9 mouse cellular contexts compared by ENCODE assay signal in genomic region chr10:70156431-70157165, GRCm38 (mm10). TPM values are rescaled to one million over a fixed set of nuclear protein-coding genes. Genes with fewer than 3 reads are reported as not detected.
DNase-seq lines count a peak whose midpoint lies in the region; TF ChIP-seq lines count a peak whose summit lies in the region.
"Had no signal": no experiment of that assay in that cellular context is flagged by ENCODE, and none has a peak within 500 bp of the region (broad histone marks: within the 10 kb centered on the region; RNA-seq: fewer than 3 reads in every experiment).

No protein-coding gene starts in this region.

- peaks cover 34% of the 10 kb centered on the region for H3K36me3 ChIP-seq in ES-E14 (ENCODE audit: control insufficient read depth, insufficient read depth, low read length, poor library complexity, severe bottlenecking)

- no peak overlapping the region for H3K4me3 ChIP-seq in ES-E14 (ENCODE audit: insufficient read depth in 1 of 2, low read depth in 1 of 2, low read length in 2 of 2, poor library complexity in 1 of 2, severe bottlenecking in 1 of 2)
- no peak overlapping the region for H3K4me3 ChIP-seq in cortical plate, adult 2 months (ENCODE audit: insufficient read depth, low read length)
- H3K4me3 ChIP-seq: lung, embryonic 15.5 days had no signal

- in situ Hi-C loops in ES-E14 (cut with MboI; ENCODE audit: low sequenced_read_pairs in 2 of 2, unreplicated experiment in 2 of 2): no loop called here

- TF ChIP-seq POLR2A in cortical plate, adult 2 months (IDR thresholded peaks at IDR 0.05; ENCODE audit: extremely low read depth, insufficient read depth, low read length): no peak

- peak; percentile 53 for DNase-seq in heart, postnatal 4 days
- DNase-seq in heart, adult 11 months: no peak
- peak; percentile 79 for DNase-seq in ES-E14 (ENCODE audit: low read depth, low spot score)
- DNase-seq in lung, postnatal 10 days: peak; percentile 25
- peak; percentile 72 to 76 for DNase-seq in thymus, postnatal 36 days
- no peak for DNase-seq in left cerebral cortex, postnatal 14 days (ENCODE audit: low spot score in 2 of 2)
- no peak for DNase-seq in urinary bladder, adult 18-20 months (ENCODE audit: low spot score in 2 of 2)

- TF ChIP-seq CTCF in cortical plate, adult 2 months (IDR thresholded peaks at IDR 0.05; ENCODE audit: extremely low read depth, insufficient read depth, low read length): peak; percentile 33

- intact Hi-C loops in left cerebral cortex, postnatal 14 days (cut with DNase I): no loop called here

- no peak overlapping the region for H3K9ac ChIP-seq in ES-E14 (ENCODE audit: insufficient read depth, low read depth, low read length, poor library complexity, severe bottlenecking)
- H3K9ac ChIP-seq: lung, embryonic 15.5 days had no signal

- peaks cover 0 to 2% of the 10 kb centered on the region in 2 experiments; a peak in 2 of 4 replicates for H3K4me1 ChIP-seq in ES-E14 (ENCODE audit: control insufficient read depth in 2 of 2, insufficient read depth in 2 of 2, low read length in 2 of 2, poor library complexity in 1 of 2)
- H3K4me1 ChIP-seq in cortical plate, adult 2 months (ENCODE audit: control insufficient read depth, insufficient read depth, low read length): no peaks in the 10 kb centered on the region

- no peaks in the 10 kb centered on the region for H3K9me3 ChIP-seq in ES-E14 (ENCODE audit: control insufficient read depth, insufficient read depth, low read depth, low read length)
- H3K9me3 ChIP-seq: lung, embryonic 15.5 days had no signal

- H3K27ac ChIP-seq in ES-E14 (ENCODE audit: insufficient read depth, low read depth, low read length, poor library complexity, severe bottlenecking): no peak overlapping the region
- no peak overlapping the region for H3K27ac ChIP-seq in cortical plate, adult 2 months (ENCODE audit: insufficient read depth, low read length)
- H3K27ac ChIP-seq: lung, embryonic 15.5 days had no signal

TF ChIP-seq in ES-E14, 5 proteins besides CTCF, POLR2A, EP300 and RAD21:
- TF ChIP-seq MAFK (IDR thresholded peaks at IDR 0.05; ENCODE audit: insufficient read depth, low read depth, low read length) (no peak), CHD2 (IDR thresholded peaks at IDR 0.05; ENCODE audit: low read depth, low read length) (no peak), ZNF384 (IDR thresholded peaks at IDR 0.05; ENCODE audit: low read depth, low read length) (no peak), HCFC1 (IDR thresholded peaks at IDR 0.05; ENCODE audit: borderline replicate concordance, insufficient read depth, low read length) (no peak), ZC3H11A (IDR thresholded peaks at IDR 0.05; ENCODE audit: borderline replicate concordance, low read depth, low read length) (no peak)
TF ChIP-seq in ES-E14: peak in this region for 0.

RNA-seq across cellular contexts. Expression of gene Mrln, which starts 47.9 kb away (rescaled TPM):
- under 1 TPM; 0.71 to 0.92 TPM for total RNA-seq in heart, postnatal 4 days (2021)
- total RNA-seq in ES-E14 (2012; rRNA removed): not detected in 2 replicates
- polyA plus RNA-seq in cortical plate, adult 2 months (2012; rRNA removed): 0.81 and 0.84 TPM in 2 replicates
- not detected for total RNA-seq in left cerebral cortex, postnatal 14 days (2021)
- polyA plus RNA-seq: lung, embryonic 15.5 days had no signal

RNA-seq across cellular contexts. Expression of gene Ccdc6, which starts 59.7 kb away (rescaled TPM):
- total RNA-seq in heart, postnatal 4 days (2021): 10 to 100 TPM; 34.9 to 35.9 TPM
- total RNA-seq in ES-E14 (2012; rRNA removed): 21.3 and 24.0 TPM in 2 replicates
- 23.3 and 23.8 TPM in 2 replicates for polyA plus RNA-seq in cortical plate, adult 2 months (2012; rRNA removed)
- 10 to 100 TPM; 53.9 to 58.8 TPM for total RNA-seq in left cerebral cortex, postnatal 14 days (2021)

Comparison
In these comparisons a context has a peak if more than half of its experiments do, and no peak if none do; other contexts are left out.
1. DNase-seq: peak in heart, postnatal 4 days (single experiment), ES-E14 (single experiment), lung, postnatal 10 days (single experiment) and thymus, postnatal 36 days (2 of 2); none in heart, adult 11 months (single experiment), left cerebral cortex, postnatal 14 days (0 of 2) and urinary bladder, adult 18-20 months (0 of 2).